Mouse (Mus musculus) adrenal gland, postnatal 36 days (tissue): ENCODE data around the gene Ube2n. TPM values are rescaled to one million over a fixed set of nuclear protein-coding genes. Genes with fewer than 3 reads are reported as not detected.
A peak's percentile ranks its signal among the peaks of the same experiment; 100 is the strongest.

Experiments used
- DNase-seq, 2 experiments: peaks; one replicate each; pipeline ENCODE4 v3.0.0; 2021; ENCODE audit warnings: mixed read lengths in 1 of 2
- microRNA-seq: library from miRNA; unstranded; fragments of <30 nt; microRNA quantifications from one replicate; pipeline ENCODE4 v1.2.0, GENCODE M21; 2021
- total RNA-seq, 2 experiments: library from RNA; stranded (reverse); gene quantifications; 2 replicates each; pipeline ENCODE4 v1.2.3; 2021

Ube2n gene
- total RNA-seq, 2 experiments from 2014 or later, result 138 to 147 TPM

DNA sequence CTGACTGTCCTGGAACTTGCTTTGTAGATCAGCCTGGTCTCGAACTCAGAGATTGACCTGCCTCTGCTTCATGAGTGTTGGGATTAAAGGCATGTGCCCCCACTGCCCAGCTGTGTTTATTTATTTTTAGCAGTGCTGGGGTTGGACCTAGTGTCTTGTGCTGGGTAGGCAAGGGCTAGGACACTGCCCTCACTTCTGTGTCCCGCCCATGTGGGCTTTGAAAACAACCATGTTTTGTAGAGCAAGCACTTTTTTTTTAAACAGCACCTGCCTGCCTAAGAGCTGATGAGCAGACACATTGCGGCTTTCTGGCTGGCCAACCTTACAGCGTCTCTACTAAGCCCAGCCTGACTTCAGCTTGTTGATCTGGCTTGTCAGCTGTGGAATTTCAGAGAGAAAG lies 76.3 kb downstream of the Ube2n start:
- DNase-seq, result no peak

DNA sequence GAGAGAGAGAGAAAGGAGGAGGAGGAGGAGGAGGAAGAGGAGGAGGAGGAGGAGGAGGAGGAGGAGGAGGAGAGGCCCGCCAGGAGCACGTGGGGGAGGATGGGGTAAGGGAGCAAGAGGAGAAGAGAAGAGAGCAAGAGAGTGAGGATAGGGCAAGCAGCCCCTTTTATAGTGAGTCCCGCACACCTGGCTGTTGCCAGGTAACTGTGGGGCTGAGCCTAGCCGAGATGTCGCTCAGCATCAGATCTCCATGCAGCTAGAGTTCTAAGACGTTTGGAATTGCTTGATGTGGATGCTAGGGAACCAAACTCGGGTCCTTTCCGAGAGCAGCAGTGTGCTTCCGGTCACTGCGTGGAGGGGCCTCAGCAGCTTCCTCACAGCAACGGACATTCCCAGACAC lies 79.5 kb downstream of the Ube2n start:
- DNase-seq, result no peak

Small RNAs within 50 kb of the gene (microRNA-seq; reads per million reads assigned to microRNA genes)
- 11.2 reads per million, percentile 26 among the genes with 10 or more reads in this experiment for gene Mir3058

Other genes with a start within 250 kb of the Ube2n start
- gene Cradd, start 191.0 kb upstream of the Ube2n start, total RNA-seq, result 10 to 100 TPM in 1 of 2 experiments, 1 to 10 TPM in 1; 9.9 to 18.3 TPM
- gene Socs2, start 98.0 kb upstream of the Ube2n start, total RNA-seq, result 10 to 100 TPM; 25.3 to 26.5 TPM
- 100 to 1,000 TPM; 115 to 120 TPM for gene Mrpl42, start 13.2 kb upstream of the Ube2n start, total RNA-seq
- gene Nudt4, start 49.0 kb downstream of the Ube2n start, total RNA-seq, result 100 to 1,000 TPM; 145 to 149 TPM
- gene Anapc15-ps, start 158.3 kb downstream of the Ube2n start, total RNA-seq, result not detected